Mouse (Mus musculus) intestine, embryonic 16.5 days (tissue): ENCODE results near the gene Baz2b. TPM values are rescaled to one million over a fixed set of nuclear protein-coding genes. Genes with fewer than 3 reads are reported as not detected.
"Not testable (repeated sequence)": the region's sequence is repeated elsewhere in the genome, so short reads cannot be mapped to it uniquely, and the experiment has no call there.

ENCODE experiments used
- ATAC-seq: fragments of 200-750 bp; cut with Nextera tagmentation; 2 replicates; pipeline ENCODE4 v1.8.0; 2017; ENCODE audit warnings: moderate TSS enrichment, moderate library complexity
- H3K27ac ChIP-seq: fragments of 300-500 bp; sonication (generic); 2 replicates; pipeline ENCODE4 v1.5.1; 2014; ENCODE audit warnings: mild to moderate bottlenecking, low read length
- H3K27me3 ChIP-seq: fragments of 300-500 bp; sonication (generic); replicated peaks from 2 replicates; pipeline ENCODE4 v1.6.1; 2014; ENCODE audit warnings: low read length, control low read depth, mixed read lengths; ENCODE audit not compliant: control insufficient read depth, insufficient read depth
- H3K36me3 ChIP-seq: fragments of 300-500 bp; sonication (generic); 2 replicates; pipeline ENCODE4 v1.6.1; 2014; ENCODE audit warnings: low read length, control low read depth; ENCODE audit not compliant: control insufficient read depth, insufficient read depth
- H3K4me1 ChIP-seq: fragments of 300-500 bp; sonication (generic); 2 replicates; pipeline ENCODE4 v1.6.1; 2014; ENCODE audit warnings: low read length, control low read depth, mixed read lengths; ENCODE audit not compliant: control insufficient read depth, insufficient read depth
- H3K4me2 ChIP-seq: fragments of 300-500 bp; sonication (generic); 2 replicates; pipeline ENCODE4 v1.6.1; 2014; ENCODE audit warnings: low read depth, low read length, control low read depth
- H3K4me3 ChIP-seq: fragments of 300-500 bp; sonication (generic); 2 replicates; pipeline ENCODE4 v1.5.1; 2014; ENCODE audit warnings: mild to moderate bottlenecking, low read length
- H3K9ac ChIP-seq: fragments of 300-500 bp; sonication (generic); 2 replicates; pipeline ENCODE4 v1.6.1; 2014; ENCODE audit warnings: low read depth, low read length
- H3K9me3 ChIP-seq: fragments of 300-500 bp; sonication (generic); 2 replicates; pipeline ENCODE4 v1.6.1; 2016; ENCODE audit warnings: low read length, control low read depth; ENCODE audit not compliant: control insufficient read depth
- WGBS: fragments of 180-500 bp; shearing (Covaris S2); extraction: QIAGEN DNeasy Blood & Tissue Kit; methylation state at CpG from one replicate; pipeline ENCODE4 v1.1.7; 2014; 5-methylcytosine and 5-hydroxymethylcytosine counted together
- polyA plus RNA-seq: library from polyadenylated mRNA; unstranded; fragments of >200 nt; fragmentation: Nextera tagmentation; extraction: Ambion mirVana; gene quantifications from 2 replicates; pipeline ENCODE4 v1.2.1, GENCODE M21; 2015

Gene Baz2b
- polyA plus RNA-seq, 1 experiment from 2014 or later, result 42.3 TPM

GRCm38 (mm10) chr2:60077631-60078030, 132.0 kb downstream of the Baz2b start:
- no peak overlapping the region for H3K9ac ChIP-seq
- no peaks in the 10 kb centered on the region for H3K27me3 ChIP-seq
- H3K4me1 ChIP-seq, result peaks cover under 1% of the 10 kb centered on the region; the same call in 1 of the 2 replicates
- no peaks in the 10 kb centered on the region for H3K9me3 ChIP-seq
- 64% methylated on average over 9 of the region's 9 CpGs for WGBS
- no peak overlapping the region for H3K27ac ChIP-seq
- H3K4me2 ChIP-seq, result no peak overlapping the region
- H3K4me3 ChIP-seq, result no peak overlapping the region
- ATAC-seq, result no peak
- no peaks in the 10 kb centered on the region for H3K36me3 ChIP-seq

GRCm38 (mm10) chr2:60076800-60077199, 132.8 kb downstream of the Baz2b start:
- no peaks in the 10 kb centered on the region for H3K9me3 ChIP-seq
- no peaks in the 10 kb centered on the region for H3K36me3 ChIP-seq
- WGBS, result 71% methylated on average over 7 of the region's 7 CpGs
- no peak overlapping the region for H3K27ac ChIP-seq
- no peaks in the 10 kb centered on the region for H3K27me3 ChIP-seq
- H3K9ac ChIP-seq, result no peak overlapping the region
- ATAC-seq, result no peak
- H3K4me3 ChIP-seq, result no peak overlapping the region
- H3K4me2 ChIP-seq, result no peak overlapping the region
- H3K4me1 ChIP-seq, result no peaks in the 10 kb centered on the region

- H3K4me3 ChIP-seq, result no peak overlapping the region
- ATAC-seq, result no peak
- no peaks in the 10 kb centered on the region for H3K4me1 ChIP-seq
- no peak overlapping the region for H3K4me2 ChIP-seq
- no peak overlapping the region for H3K9ac ChIP-seq
- no peaks in the 10 kb centered on the region for H3K36me3 ChIP-seq
- 70% methylated on average over 1 of the region's 1 CpGs for WGBS
- no peak overlapping the region for H3K27ac ChIP-seq
- no peaks in the 10 kb centered on the region for H3K9me3 ChIP-seq
- no peaks in the 10 kb centered on the region for H3K27me3 ChIP-seq
These were observed 133.6 kb downstream of the Baz2b start for GRCm38 (mm10) chr2:60076025-60076424.

GRCm38 (mm10) chr2:60073798-60074197, 135.8 kb downstream of the Baz2b start:
- not testable (repeated sequence) for H3K4me3 ChIP-seq, H3K4me1 ChIP-seq, ATAC-seq, H3K27ac ChIP-seq, H3K27me3 ChIP-seq, H3K36me3 ChIP-seq, H3K9ac ChIP-seq, H3K4me2 ChIP-seq, H3K9me3 ChIP-seq
- WGBS, result 90% methylated on average over 1 of the region's 1 CpGs

- Histone ChIP-seq H3K4me1 (peaks cover 4% of the 10 kb centered on the region; the same call in 1 of the 2 replicates), H3K36me3 (no peaks in the 10 kb centered on the region), H3K4me2 (no peak overlapping the region), H3K4me3 (no peak overlapping the region), H3K9ac (no peak overlapping the region), H3K27ac (no peak overlapping the region), H3K27me3 (no peaks in the 10 kb centered on the region), H3K9me3 (no peaks in the 10 kb centered on the region)
- 55% methylated on average over 8 of the region's 8 CpGs for WGBS
- ATAC-seq, result no peak
These were observed 137.8 kb downstream of the Baz2b start for GRCm38 (mm10) chr2:60071813-60072212.

GRCm38 (mm10) chr2:60070938-60071337, 138.7 kb downstream of the Baz2b start:
- H3K9ac ChIP-seq, result no peak overlapping the region
- 75% methylated on average over 5 of the region's 5 CpGs for WGBS
- no peaks in the 10 kb centered on the region for H3K27me3 ChIP-seq
- no peak overlapping the region for H3K4me3 ChIP-seq
- H3K9me3 ChIP-seq, result no peaks in the 10 kb centered on the region
- no peak for ATAC-seq
- no peak overlapping the region for H3K27ac ChIP-seq
- H3K4me1 ChIP-seq, result peaks cover 5% of the 10 kb centered on the region
- H3K4me2 ChIP-seq, result no peak overlapping the region
- no peaks in the 10 kb centered on the region for H3K36me3 ChIP-seq

- 0 out of 2 replicates have a peak, but pooled peaks cover 6% of the 10 kb centered on the region for H3K36me3 ChIP-seq
- H3K9me3 ChIP-seq, result 0 out of 2 replicates have a peak, but pooled peaks cover 3% of the 10 kb centered on the region
- no peak overlapping the region for H3K9ac ChIP-seq
- no peak overlapping the region for H3K4me2 ChIP-seq
- no peak overlapping the region for H3K4me3 ChIP-seq
- 85% methylated on average over 3 of the region's 3 CpGs for WGBS
- no peak overlapping the region for H3K27ac ChIP-seq
- ATAC-seq, result no peak
- peaks cover 17% of the 10 kb centered on the region for H3K4me1 ChIP-seq
- H3K27me3 ChIP-seq, result no peaks in the 10 kb centered on the region
These were observed 141.2 kb downstream of the Baz2b start for GRCm38 (mm10) chr2:60068468-60068867.

GRCm38 (mm10) chr2:60065415-60065814, 144.2 kb downstream of the Baz2b start:
- WGBS, result 62% methylated on average over 5 of the region's 5 CpGs
- no peaks in the 10 kb centered on the region for H3K27me3 ChIP-seq
- H3K9me3 ChIP-seq, result 0 out of 2 replicates have a peak, but pooled peaks cover 3% of the 10 kb centered on the region
- H3K27ac ChIP-seq, result peak overlapping the region; percentile 66
- peak; percentile 92 for ATAC-seq
- no peak overlapping the region for H3K4me2 ChIP-seq
- peaks cover 17% of the 10 kb centered on the region for H3K4me1 ChIP-seq
- H3K4me3 ChIP-seq, result peak overlapping the region; percentile 12; the same call in 1 of the 2 replicates
- H3K9ac ChIP-seq, result no peak overlapping the region
- H3K36me3 ChIP-seq, result 0 out of 2 replicates have a peak, but pooled peaks cover 6% of the 10 kb centered on the region

- Histone ChIP-seq H3K27ac (no peak overlapping the region), H3K4me1 (peaks cover 16% of the 10 kb centered on the region), H3K4me2 (no peak overlapping the region), H3K36me3 (0 out of 2 replicates have a peak, but pooled peaks cover 3% of the 10 kb centered on the region), H3K27me3 (no peaks in the 10 kb centered on the region), H3K4me3 (no peak overlapping the region), H3K9me3 (0 out of 2 replicates have a peak, but pooled peaks cover 3% of the 10 kb centered on the region), H3K9ac (no peak overlapping the region)
- ATAC-seq, result peak; percentile 56; the same call in 1 of the 2 replicates
- WGBS, result 96% methylated on average over 1 of the region's 1 CpGs
These were observed 149.4 kb downstream of the Baz2b start for GRCm38 (mm10) chr2:60060185-60060775.
